Mouse (Mus musculus) adrenal gland, postnatal 36 days (tissue): ENCODE data around the gene Cd47. TPM values are rescaled to one million over a fixed set of nuclear protein-coding genes. Genes with fewer than 3 reads are reported as not detected.

Experiments
- DNase-seq, 2 experiments: peaks; one replicate each; pipeline ENCODE4 v3.0.0; 2021; ENCODE audit warnings: mixed read lengths in 1 of 2
- total RNA-seq, 2 experiments: library from RNA; stranded (reverse); gene quantifications; 2 replicates each; pipeline ENCODE4 v1.2.3; 2021

Gene Cd47
- total RNA-seq, 2 experiments from 2014 or later: 89.6 to 233 TPM

- no peak for DNase-seq
Measured at GRCm38 (mm10) chr16:49832339-49832738, 32.0 kb downstream of the Cd47 start.

- no peak for DNase-seq
Measured at GRCm38 (mm10) chr16:49834130-49834693, 33.9 kb downstream of the Cd47 start.

GRCm38 (mm10) chr16:49836634-49837164, 36.4 kb downstream of the Cd47 start:
- DNase-seq: no peak

- DNase-seq: no peak
Measured at GRCm38 (mm10) chr16:49838923-49839322, 38.6 kb downstream of the Cd47 start.

- peak in 1 of 2 experiments; percentile 32 for DNase-seq
Measured at GRCm38 (mm10) chr16:49839681-49840535, 39.6 kb downstream of the Cd47 start.

GRCm38 (mm10) chr16:49843723-49844122, 43.4 kb downstream of the Cd47 start:
- DNase-seq: no peak

- no peak for DNase-seq
Measured at GRCm38 (mm10) chr16:49847224-49848003, 47.1 kb downstream of the Cd47 start.

GRCm38 (mm10) chr16:49848651-49849050, 48.3 kb downstream of the Cd47 start:
- no peak for DNase-seq

- DNase-seq: no peak
Measured at GRCm38 (mm10) chr16:49852940-49853339, 52.6 kb downstream of the Cd47 start.

- DNase-seq: no peak
Measured at GRCm38 (mm10) chr16:49853633-49854032, 53.3 kb downstream of the Cd47 start.

GRCm38 (mm10) chr16:49854194-49854593, 53.9 kb downstream of the Cd47 start:
- no peak for DNase-seq

- peak; percentile 95 for DNase-seq
Measured at GRCm38 (mm10) chr16:49854931-49855835, 54.9 kb downstream of the Cd47 start.

- DNase-seq: peak in 1 of 2 experiments; percentile 71
Measured at GRCm38 (mm10) chr16:49855836-49856503, 55.6 kb downstream of the Cd47 start.

GRCm38 (mm10) chr16:49856661-49857060, 56.3 kb downstream of the Cd47 start:
- no peak for DNase-seq

GRCm38 (mm10) chr16:49857504-49858160, 57.3 kb downstream of the Cd47 start:
- peak; percentile 31 to 32 for DNase-seq

- DNase-seq: no peak
Measured at GRCm38 (mm10) chr16:49858161-49858906, 58.0 kb downstream of the Cd47 start.

- DNase-seq: peak in 1 of 2 experiments; percentile 43
Measured at GRCm38 (mm10) chr16:49858907-49859853, 58.8 kb downstream of the Cd47 start.

GRCm38 (mm10) chr16:49861986-49862385, 61.7 kb downstream of the Cd47 start:
- no peak for DNase-seq
